Mouse (Mus musculus) embryonic fibroblast, embryonic 13.5 days (primary cell): ENCODE data around the gene Ikbip. TPM values are rescaled to one million over a fixed set of nuclear protein-coding genes. Genes with fewer than 3 reads are reported as not detected.

Experiments
- H3K27ac ChIP-seq: 2 replicates; pipeline ENCODE4 v1.5.1; 2012; ENCODE audit warnings: low read length, control low read depth, inconsistent platforms; ENCODE audit not compliant: insufficient read depth
- H3K4me1 ChIP-seq: 2 replicates; pipeline ENCODE4 v1.6.1; 2011; ENCODE audit warnings: low read length; ENCODE audit not compliant: control insufficient read depth, insufficient read depth
- H3K4me3 ChIP-seq: 2 replicates; pipeline ENCODE4 v1.5.1; 2011; ENCODE audit warnings: mild to moderate bottlenecking, control low read depth, low read length; ENCODE audit not compliant: insufficient read depth
- CTCF ChIP-seq: IDR thresholded peaks from 2 replicates; pipeline ENCODE4 v1.5.1; 2011; ENCODE audit warnings: mild to moderate bottlenecking, control low read depth, low read length, moderate library complexity, borderline replicate concordance; ENCODE audit not compliant: insufficient read depth
- POLR2A ChIP-seq: IDR thresholded peaks from 2 replicates; pipeline ENCODE4 v1.6.1; 2011; ENCODE audit warnings: low read depth, mild to moderate bottlenecking, control low read depth, low read length, moderate library complexity
- polyA plus RNA-seq: library from polyadenylated mRNA; stranded (reverse); fragments of >200 nt; gene quantifications from 2 replicates; pipeline ENCODE4 v1.2.4, GENCODE M21; 2011; ENCODE audit warnings: low read depth; ENCODE audit not compliant: missing spikeins, insufficient read length

Gene Ikbip
- polyA plus RNA-seq, 1 experiment, result 146 TPM

DNA sequence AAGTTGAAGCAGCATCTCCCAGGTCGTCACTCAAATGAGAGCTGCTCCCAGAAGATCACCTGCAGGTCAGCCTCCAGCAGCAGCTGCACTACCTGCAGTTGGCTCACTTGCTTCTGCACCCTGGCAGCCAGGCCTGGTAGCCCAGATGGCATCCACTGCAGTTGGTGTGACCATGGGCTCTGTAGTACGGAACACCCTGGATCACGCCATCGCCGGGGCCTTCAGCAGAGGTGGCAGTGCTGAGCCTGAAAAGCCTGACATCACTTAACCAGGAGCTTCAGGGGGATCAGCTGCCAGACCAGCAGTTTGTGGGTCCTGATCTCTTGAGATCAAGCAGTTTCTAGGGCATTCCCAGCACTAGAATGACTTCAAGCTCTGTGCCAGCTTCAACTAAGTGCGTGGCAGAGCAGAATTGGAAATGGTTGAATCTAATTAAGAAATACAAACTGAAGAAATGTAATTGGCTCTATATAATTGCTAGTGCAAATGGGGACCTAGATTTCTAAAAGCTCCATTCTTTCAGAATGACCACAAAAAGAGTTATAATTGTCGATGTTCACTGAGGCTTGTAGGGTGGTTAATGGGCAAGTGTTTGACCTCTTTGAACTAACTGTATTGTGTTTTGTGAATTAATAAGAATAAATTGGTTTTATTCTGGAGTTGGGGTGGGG lies 52.7 kb downstream of the Ikbip start:
- H3K4me3 ChIP-seq, result no peak overlapping the region
- TF ChIP-seq CTCF (no peak), POLR2A (no peak)
- H3K4me1 ChIP-seq, result no peaks in the 10 kb centered on the region
- H3K27ac ChIP-seq, result no peak overlapping the region

DNA sequence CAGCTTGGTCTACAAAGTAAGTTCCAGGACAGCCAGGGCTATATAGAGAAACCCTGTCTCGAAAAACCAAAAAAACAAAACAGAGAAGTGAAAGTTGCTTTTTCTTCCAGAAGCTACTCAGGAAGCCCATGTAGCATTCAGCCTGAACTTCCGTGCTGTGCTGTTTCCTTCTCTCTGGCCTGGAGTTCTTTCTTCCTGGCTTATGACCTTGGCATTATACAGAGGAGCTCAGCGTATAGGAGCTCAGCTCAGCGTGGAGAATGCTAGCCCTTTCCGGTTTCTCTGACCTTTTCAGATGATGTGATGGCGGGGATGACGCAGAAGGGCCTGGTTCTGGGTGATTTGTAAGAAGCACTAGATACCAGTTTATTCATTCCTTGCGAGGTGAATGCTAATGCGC lies 54.7 kb downstream of the Ikbip start:
- Histone ChIP-seq H3K27ac (no peak overlapping the region), H3K4me3 (no peak overlapping the region), H3K4me1 (no peaks in the 10 kb centered on the region)
- TF ChIP-seq POLR2A, result no peak
- TF ChIP-seq CTCF, result no peak

DNA sequence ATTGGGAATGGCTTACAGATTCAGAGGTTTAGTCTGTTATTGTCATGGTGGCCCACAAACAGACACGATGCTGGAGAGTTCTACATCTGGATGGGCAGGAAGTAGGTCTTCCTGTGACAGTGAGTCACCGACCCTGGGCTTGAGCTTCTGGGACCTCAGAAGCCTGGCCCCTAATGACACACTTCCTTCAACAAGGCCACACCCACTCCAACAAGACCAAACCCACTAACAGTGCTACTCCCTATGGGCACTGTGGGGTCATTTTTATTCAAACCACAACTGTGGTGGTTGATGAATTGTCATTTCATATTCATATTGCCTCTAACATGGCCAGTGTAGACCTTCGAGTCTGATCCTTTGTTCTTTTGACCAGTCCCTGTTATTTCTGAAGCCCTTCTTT lies 55.6 kb downstream of the Ikbip start:
- Histone ChIP-seq H3K27ac (no peak overlapping the region), H3K4me1 (no peaks in the 10 kb centered on the region), H3K4me3 (no peak overlapping the region)
- TF ChIP-seq CTCF (no peak), POLR2A (no peak)

DNA sequence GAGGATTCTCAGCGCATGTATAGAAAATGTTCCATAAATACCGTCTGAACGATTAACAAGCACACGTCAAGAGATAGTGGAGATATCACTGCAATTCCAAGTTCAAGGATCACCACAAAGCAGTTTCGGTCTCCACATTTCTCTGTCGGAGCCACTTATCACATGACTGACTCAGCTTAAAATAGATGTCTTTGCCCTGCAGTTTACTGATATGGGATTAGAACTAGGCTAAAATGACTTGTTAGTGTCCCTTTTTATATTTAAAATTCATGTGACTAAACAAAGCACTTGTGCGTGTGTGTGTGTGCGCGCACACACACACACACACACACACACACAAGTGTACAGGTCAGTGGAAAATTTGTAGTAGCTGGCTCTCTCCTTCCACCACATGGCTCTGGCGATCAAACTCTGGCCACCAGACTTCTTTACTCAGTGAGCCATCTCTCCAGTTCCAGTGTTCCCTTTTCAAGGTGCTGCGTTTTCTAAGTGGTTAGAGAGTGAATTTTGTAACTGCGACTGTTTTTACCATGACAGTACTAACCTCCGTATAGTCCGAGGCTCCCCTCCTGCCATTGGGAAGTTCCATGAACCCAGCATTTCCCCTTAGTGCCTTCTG lies 56.5 kb downstream of the Ikbip start:
- no peaks in the 10 kb centered on the region for H3K4me1 ChIP-seq
- H3K4me3 ChIP-seq, result no peak overlapping the region
- TF ChIP-seq POLR2A (no peak), CTCF (no peak)
- no peak overlapping the region for H3K27ac ChIP-seq

DNA sequence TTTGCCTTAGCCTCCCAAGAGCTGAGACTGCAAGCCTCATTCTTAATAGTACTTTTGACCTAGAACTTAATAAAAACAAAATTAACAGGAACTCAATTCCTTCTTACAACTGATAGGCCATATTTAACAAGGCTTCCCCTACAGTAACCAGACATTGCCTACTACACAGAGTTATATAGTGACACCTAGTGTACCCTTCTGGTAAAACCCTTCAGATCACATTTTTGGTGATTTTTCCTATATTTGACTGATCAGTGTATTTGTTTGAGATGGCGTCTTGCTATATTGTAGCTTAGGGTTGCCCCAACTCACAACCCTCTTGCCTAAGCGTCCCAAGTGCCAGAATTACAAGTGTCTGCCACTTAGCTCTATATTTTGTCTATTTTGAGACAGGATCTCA lies 58.8 kb downstream of the Ikbip start:
- no peak for TF ChIP-seq CTCF
- no peak for TF ChIP-seq POLR2A
- no peak overlapping the region for H3K27ac ChIP-seq
- no peaks in the 10 kb centered on the region for H3K4me1 ChIP-seq
- H3K4me3 ChIP-seq, result no peak overlapping the region

DNA sequence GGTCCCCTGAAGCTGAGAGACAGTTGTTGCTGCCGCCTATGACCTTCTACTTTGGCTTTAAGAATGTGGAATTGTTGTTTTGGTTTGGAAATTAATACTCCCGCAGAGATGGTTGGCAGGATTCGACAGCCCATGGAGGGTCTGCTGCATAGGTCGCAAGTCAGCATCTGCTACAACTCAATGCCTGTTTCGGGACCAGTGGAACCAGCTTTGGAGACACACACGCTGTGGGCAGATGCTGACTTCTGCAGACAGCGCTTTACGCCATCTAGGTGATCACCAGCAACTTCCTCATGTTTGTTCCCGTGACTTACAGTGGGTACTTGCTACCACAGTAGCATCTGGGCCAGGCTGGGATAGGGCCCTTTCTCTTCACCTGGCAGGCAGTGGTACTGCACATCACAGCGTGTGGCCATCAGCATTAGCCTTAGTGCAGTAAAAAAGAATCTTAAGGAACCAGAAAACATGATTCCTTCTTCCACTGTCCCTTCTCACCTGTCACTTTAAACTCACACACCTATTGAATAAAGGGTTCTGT lies 60.0 kb downstream of the Ikbip start:
- no peaks in the 10 kb centered on the region for H3K4me1 ChIP-seq
- TF ChIP-seq CTCF (no peak), POLR2A (no peak)
- no peak overlapping the region for H3K27ac ChIP-seq
- H3K4me3 ChIP-seq, result no peak overlapping the region

DNA sequence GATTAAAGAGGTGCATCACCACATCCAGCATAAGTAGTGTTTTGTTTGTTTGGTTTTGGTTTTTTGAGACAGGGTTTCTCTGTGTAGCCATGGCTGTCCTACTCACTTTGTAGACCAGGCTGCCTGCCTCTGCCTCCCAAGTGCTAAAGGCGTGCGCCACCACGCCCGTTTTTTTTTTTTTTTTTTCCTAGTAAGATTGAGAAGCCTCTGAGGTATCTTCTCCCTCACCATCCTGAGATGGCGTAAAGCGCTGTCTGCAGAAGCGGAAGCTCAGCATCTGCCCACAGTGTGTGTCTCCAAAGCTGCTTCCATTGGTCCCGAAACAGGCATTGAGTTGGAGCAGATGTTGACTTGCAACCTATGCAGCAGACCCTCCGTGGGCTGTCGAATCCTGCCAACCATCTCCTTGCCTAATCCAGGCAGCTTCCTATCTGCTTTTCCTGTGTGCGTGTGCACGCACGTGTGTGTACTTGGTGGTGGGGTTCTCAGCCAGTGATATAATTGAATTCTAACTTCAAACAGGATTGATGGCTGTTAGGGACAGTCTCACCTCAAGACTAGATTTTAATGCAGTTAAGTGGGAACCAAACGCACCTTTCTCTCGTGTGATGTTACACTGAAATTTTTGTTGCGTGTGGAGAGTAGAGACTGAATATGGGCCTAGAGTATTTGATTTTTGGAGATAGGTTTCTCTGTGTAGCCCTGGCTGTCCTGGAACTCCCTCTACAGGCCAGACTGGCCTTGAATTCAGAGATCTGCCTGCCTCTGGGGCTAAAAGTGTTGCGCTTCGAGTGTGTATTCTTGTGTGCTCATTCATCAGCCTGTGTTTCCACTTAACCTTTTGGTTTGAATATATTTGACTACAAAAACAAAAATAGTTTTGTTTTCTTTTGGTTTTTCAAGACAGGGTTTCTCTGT lies 60.8 kb downstream of the Ikbip start:
- no peaks in the 10 kb centered on the region for H3K4me1 ChIP-seq
- no peak for TF ChIP-seq POLR2A
- no peak for TF ChIP-seq CTCF
- H3K4me3 ChIP-seq, result no peak overlapping the region
- H3K27ac ChIP-seq, result no peak overlapping the region

DNA sequence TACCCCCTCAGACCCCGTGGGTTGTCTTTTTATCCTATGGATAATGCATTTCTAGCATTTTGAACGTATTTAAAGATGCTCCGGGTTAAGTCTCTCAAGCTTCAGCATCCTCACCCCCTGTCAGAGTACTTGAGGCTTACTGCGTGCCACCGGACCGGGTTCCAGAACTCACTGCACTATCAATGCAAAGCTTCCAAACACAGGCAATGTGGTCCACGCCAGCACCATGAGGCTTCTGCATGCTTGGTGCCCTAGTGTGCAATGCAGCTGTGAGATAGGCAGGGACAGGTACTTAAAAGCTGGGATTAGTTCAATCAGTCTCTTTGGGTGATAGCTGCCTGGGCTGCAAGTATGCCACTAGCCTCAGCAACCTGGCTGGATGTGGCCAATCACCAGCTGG lies 62.7 kb downstream of the Ikbip start:
- Histone ChIP-seq H3K4me1 (no peaks in the 10 kb centered on the region), H3K4me3 (no peak overlapping the region), H3K27ac (no peak overlapping the region)
- TF ChIP-seq POLR2A, result no peak
- TF ChIP-seq CTCF, result no peak

Other genes with a start within 250 kb of the Ikbip start
- gene Apaf1, start 170 bp upstream of the Ikbip start, polyA plus RNA-seq, result 48.9 and 53.9 TPM in 2 replicates
- gene Slc25a3, start 41.1 kb downstream of the Ikbip start, polyA plus RNA-seq, result 590 and 652 TPM in 2 replicates
- gene Tmpo, start 98.4 kb downstream of the Ikbip start, polyA plus RNA-seq, result 97.8 and 164 TPM in 2 replicates